In genomic region chr14:58153470-58154416, GRCm38 (mm10) we compare ENCODE assay signal across 9 mouse cellular contexts.
DNase-seq lines count a peak whose midpoint lies in the region; ATAC-seq lines count a peak whose summit lies in the region.
"Had no signal": no experiment of that assay in that cellular context is flagged by ENCODE, and none has a peak within 500 bp of the region (broad histone marks: within the 10 kb centered on the region; RNA-seq: fewer than 3 reads in every experiment).

No protein-coding gene starts in this region.

- no peaks in the 10 kb centered on the region for H3K36me3 ChIP-seq in kidney, embryonic 14.5 days (ENCODE audit: control insufficient read depth, insufficient read depth, low read length)
- no peaks in the 10 kb centered on the region for H3K36me3 ChIP-seq in embryonic facial prominence, embryonic 12.5 days

- H3K27me3 ChIP-seq in kidney, embryonic 14.5 days (ENCODE audit: control insufficient read depth, insufficient read depth, low read length), result no peaks in the 10 kb centered on the region
- no peaks in the 10 kb centered on the region for H3K27me3 ChIP-seq in embryonic facial prominence, embryonic 12.5 days

- H3K4me2 ChIP-seq in kidney, embryonic 14.5 days (replicated peaks; ENCODE audit: low read depth, low read length), result no peak overlapping the region
- 0 out of 2 replicates have a peak overlapping the region, but pooled peaks have one; percentile 6 for H3K4me2 ChIP-seq in embryonic facial prominence, embryonic 12.5 days (replicated peaks)

- no peak overlapping the region for H3K4me3 ChIP-seq in kidney, embryonic 14.5 days (ENCODE audit: low read length)
- H3K4me3 ChIP-seq in embryonic facial prominence, embryonic 12.5 days, result no peak overlapping the region

- no peak overlapping the region for H3K27ac ChIP-seq in kidney, embryonic 14.5 days (ENCODE audit: low read depth, low read length)
- no peak overlapping the region for H3K27ac ChIP-seq in embryonic facial prominence, embryonic 12.5 days

- H3K9ac ChIP-seq in kidney, embryonic 14.5 days (ENCODE audit: low read depth, low read length), result no peak overlapping the region
- no peak overlapping the region for H3K9ac ChIP-seq in embryonic facial prominence, embryonic 12.5 days

- peak; percentile 59 for DNase-seq in kidney, adult 11 months
- peak; percentile 19 for DNase-seq in kidney, postnatal 14 days
- peak; percentile 29 for DNase-seq in retina, postnatal 7 days (ENCODE audit: low read depth, low spot score)
- DNase-seq in layer of hippocampus, adult 18-20 months (ENCODE audit: low spot score in 2 of 2), result no peak
- no peak for DNase-seq in T-cell, adult 2 months (ENCODE audit: low spot score)
- DNase-seq in cerebellum, adult 8-10 months, result no peak
- DNase-seq: thymus, adult 2 months had no signal

- 43% methylated on average over 15 of the region's 15 CpGs for WGBS in kidney, embryonic 14.5 days
- WGBS in embryonic facial prominence, embryonic 12.5 days, result 39% methylated on average over 15 of the region's 15 CpGs

- no peaks in the 10 kb centered on the region for H3K9me3 ChIP-seq in kidney, embryonic 14.5 days (ENCODE audit: control insufficient read depth, low read length)
- no peaks in the 10 kb centered on the region for H3K9me3 ChIP-seq in embryonic facial prominence, embryonic 12.5 days

- ATAC-seq in kidney, embryonic 14.5 days (ENCODE audit: low FRiP score, low TSS enrichment), result no peak; the same call in none of the 2 replicates
- ATAC-seq in embryonic facial prominence, embryonic 12.5 days (ENCODE audit: insufficient number of reproducible peaks, insufficient read depth, low FRiP score, low TSS enrichment), result peak; percentile 79

- H3K4me1 ChIP-seq in kidney, embryonic 14.5 days (ENCODE audit: control insufficient read depth, insufficient read depth, low read length), result peaks cover 5% of the 10 kb centered on the region
- peaks cover 7% of the 10 kb centered on the region; the same call in 1 of the 2 replicates for H3K4me1 ChIP-seq in embryonic facial prominence, embryonic 12.5 days

Comparison
In these comparisons a context has a peak if more than half of its experiments do, and no peak if none do; other contexts are left out.
1. DNase-seq: peak in kidney, adult 11 months (single experiment), kidney, postnatal 14 days (single experiment) and retina, postnatal 7 days (single experiment); none in layer of hippocampus, adult 18-20 months (0 of 2), T-cell, adult 2 months (single experiment) and cerebellum, adult 8-10 months (single experiment).